Mouse (Mus musculus): ENCODE measurements around the gene Dusp18.

Dusp18 gene

GRCm38 (mm10) chr11:3893970-3894369, 1.1 kb upstream of the Dusp18 start:
- DNase-seq (ENCODE audit: low spot score) = no peak

GRCm38 (mm10) chr11:3895458-3895857, 418 bp downstream of the Dusp18 start:
- peak; percentile 47 for DNase-seq (ENCODE audit: low spot score)

GRCm38 (mm10) chr11:3895933-3896332, 893 bp downstream of the Dusp18 start:
- peak; percentile 32 for DNase-seq (ENCODE audit: low spot score)

GRCm38 (mm10) chr11:3900296-3900695, 5.3 kb downstream of the Dusp18 start:
- DNase-seq (ENCODE audit: low spot score) = no peak

- DNase-seq (ENCODE audit: low spot score) = peak; percentile 33
These were observed 7.5 kb downstream of the Dusp18 start for GRCm38 (mm10) chr11:3902516-3902915.

GRCm38 (mm10) chr11:3903046-3903445, 8.0 kb downstream of the Dusp18 start:
- DNase-seq (ENCODE audit: low spot score) = peak; percentile 100

- no peak for DNase-seq (ENCODE audit: low spot score)
These were observed 9.6 kb downstream of the Dusp18 start for GRCm38 (mm10) chr11:3904673-3905072.

- no peak for DNase-seq (ENCODE audit: low spot score)
These were observed 10.4 kb downstream of the Dusp18 start for GRCm38 (mm10) chr11:3905446-3905845.

GRCm38 (mm10) chr11:3909236-3909635, 14.2 kb downstream of the Dusp18 start:
- no peak for DNase-seq (ENCODE audit: low spot score)

- peak; percentile 40 for DNase-seq (ENCODE audit: low spot score)
These were observed 15.7 kb downstream of the Dusp18 start for GRCm38 (mm10) chr11:3910513-3911310.

- DNase-seq (ENCODE audit: low spot score) = peak; percentile 37
These were observed 16.4 kb downstream of the Dusp18 start for GRCm38 (mm10) chr11:3911440-3911839.

- DNase-seq (ENCODE audit: low spot score) = peak; percentile 88
These were observed 17.2 kb downstream of the Dusp18 start for GRCm38 (mm10) chr11:3912100-3912874.

GRCm38 (mm10) chr11:3912875-3913271, 17.8 kb downstream of the Dusp18 start:
- no peak for DNase-seq (ENCODE audit: low spot score)

GRCm38 (mm10) chr11:3913316-3914108, 18.5 kb downstream of the Dusp18 start:
- peak; percentile 94 for DNase-seq (ENCODE audit: low spot score)

- peak; percentile 87 for DNase-seq (ENCODE audit: low spot score)
These were observed 19.2 kb downstream of the Dusp18 start, which contains the start of gene Slc35e4 for GRCm38 (mm10) chr11:3914109-3914840. Slc35e4 (minus strand) TSS chr11:3914664.

- DNase-seq (ENCODE audit: low spot score) = no peak
These were observed 23.7 kb downstream of the Dusp18 start for GRCm38 (mm10) chr11:3918738-3919137.

- DNase-seq (ENCODE audit: low spot score) = no peak
These were observed 25.4 kb downstream of the Dusp18 start for GRCm38 (mm10) chr11:3920476-3920875.

- peak; percentile 94 for DNase-seq (ENCODE audit: low spot score)
These were observed 26.3 kb downstream of the Dusp18 start for GRCm38 (mm10) chr11:3921281-3921850.

- DNase-seq (ENCODE audit: low spot score) = no peak
These were observed 27.1 kb downstream of the Dusp18 start for GRCm38 (mm10) chr11:3922115-3922514.

- no peak for DNase-seq (ENCODE audit: low spot score)
These were observed 27.7 kb downstream of the Dusp18 start for GRCm38 (mm10) chr11:3922731-3923130.

GRCm38 (mm10) chr11:3925916-3926315, 30.9 kb downstream of the Dusp18 start:
- no peak for DNase-seq (ENCODE audit: low spot score)

Measured in adipocyte (in vitro differentiated cells).